Mouse (Mus musculus): ENCODE data around the gene Sult2a1.
"Not testable (repeated sequence)": the region's sequence is repeated elsewhere in the genome, so short reads cannot be mapped to it uniquely, and the experiment has no call there.

Gene Sult2a1

DNA sequence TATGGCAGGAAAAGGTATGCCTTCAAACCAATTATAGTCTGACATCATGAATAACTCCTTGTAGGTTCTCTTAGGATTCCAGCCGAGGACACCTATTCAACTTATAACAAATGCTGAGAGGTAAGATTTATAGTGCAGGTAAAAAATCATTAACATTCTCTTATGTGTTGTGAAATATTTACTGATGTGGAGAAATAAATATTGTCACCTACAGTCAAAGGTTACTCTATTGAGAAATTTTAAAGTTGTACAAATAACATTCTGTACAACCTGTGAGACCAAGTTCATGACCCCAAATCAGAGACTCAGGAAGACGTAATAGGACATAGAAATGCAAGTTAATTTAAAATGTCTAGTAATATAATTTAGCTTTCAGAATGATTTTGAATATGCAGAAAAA is at the start of gene Sult2a1:
Gene Sult2a1, minus strand, starts transcription at position 101 of the 400 bp plus-strand sequence.
- DNase-seq (ENCODE audit: low read depth), result not testable (repeated sequence)

DNA sequence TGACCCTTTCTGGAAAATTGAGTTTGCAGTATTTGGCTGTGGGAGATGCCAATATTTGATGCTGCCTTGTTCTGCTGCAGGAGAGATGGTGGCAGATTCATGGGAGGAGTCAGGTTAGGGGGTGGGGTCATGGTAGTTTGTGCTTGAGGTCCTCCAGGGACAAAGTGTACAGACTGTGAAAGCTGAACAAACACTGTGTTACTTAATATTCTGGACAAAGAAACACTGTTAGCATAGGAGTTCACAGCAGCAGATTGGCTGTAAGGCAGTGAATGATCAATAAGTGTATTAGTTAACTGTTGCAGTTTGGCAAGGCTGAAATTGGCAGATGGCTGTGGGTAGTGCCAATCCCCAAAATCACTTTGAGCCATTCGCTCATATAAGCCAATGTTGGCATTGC is 23.3 kb downstream of the Sult2a1 start:
- no peak for DNase-seq (ENCODE audit: low read depth)

Data from fibroblast of lung, adult 2 months (primary cell).